8 mouse cellular contexts compared by ENCODE assay signal in the genomic region with DNA sequence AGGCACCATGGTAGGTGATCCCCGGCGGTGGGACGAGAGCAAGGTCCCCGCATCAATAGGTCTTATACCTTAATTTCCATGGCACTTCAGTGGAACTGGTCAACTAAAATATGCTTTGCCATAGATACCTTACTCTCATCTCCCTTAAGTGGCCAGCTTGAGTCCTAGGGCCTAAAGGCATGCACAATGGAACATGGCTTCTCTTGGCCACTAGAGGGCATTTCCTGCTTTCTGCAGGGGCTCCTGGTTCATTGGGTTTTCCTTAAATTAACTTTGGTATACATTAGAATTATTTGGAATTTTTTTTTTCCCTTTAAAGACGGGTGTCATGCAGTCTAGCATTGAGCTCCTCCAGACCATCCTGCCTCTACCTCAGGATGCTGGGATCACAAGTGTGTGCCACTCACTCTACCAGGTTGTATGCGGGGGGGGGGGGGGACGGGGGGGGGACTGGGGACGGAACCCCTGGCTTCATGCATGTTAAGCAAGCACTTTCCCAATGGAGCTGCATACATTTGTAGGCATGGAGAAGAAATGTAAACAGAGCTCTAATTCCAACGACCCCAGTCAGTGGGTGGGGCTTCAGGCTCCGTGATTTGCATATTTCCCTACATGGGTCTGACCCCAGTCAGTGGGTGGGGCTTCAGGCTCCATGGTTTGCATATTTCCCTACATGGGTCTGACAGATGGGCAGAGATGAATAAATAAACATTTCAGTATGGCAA.
DNase-seq lines count a peak whose midpoint lies in the region; ATAC-seq lines count a peak whose summit lies in the region.

No protein-coding gene starts in this region.

- peak; percentile 30 to 60 for DNase-seq in adrenal gland, adult (ENCODE audit: inconsistent age in 2 of 2, low spot score in 1 of 2)
- no peak for DNase-seq in adrenal gland, postnatal 25 days
- DNase-seq in midbrain, embryonic 11.5 days (ENCODE audit: low spot score, missing footprints): peak; percentile 82
- DNase-seq in embryonic facial prominence, embryonic 11.5 days (ENCODE audit: low spot score): peak; percentile 72
- peak; percentile 59 for DNase-seq in lung, postnatal 36 days
- DNase-seq in thymus, postnatal 14 days: peak; percentile 42

- H3K9me3 ChIP-seq in midbrain, embryonic 11.5 days (ENCODE audit: control insufficient read depth, low read length): no peaks in the 10 kb centered on the region
- no peaks in the 10 kb centered on the region; the same call in 1 of the 2 replicates for H3K9me3 ChIP-seq in midbrain, embryonic 16.5 days (replicated peaks; ENCODE audit: control insufficient read depth, low read length, poor library complexity, severe bottlenecking)
- no peaks in the 10 kb centered on the region for H3K9me3 ChIP-seq in embryonic facial prominence, embryonic 11.5 days (replicated peaks; ENCODE audit: control insufficient read depth, low read length)
- H3K9me3 ChIP-seq in kidney, embryonic 14.5 days (ENCODE audit: control insufficient read depth, low read length): no peaks in the 10 kb centered on the region

- H3K4me1 ChIP-seq in midbrain, embryonic 11.5 days (ENCODE audit: control insufficient read depth, insufficient read depth, low read length): peaks cover 4% of the 10 kb centered on the region; the same call in 1 of the 2 replicates
- no peaks in the 10 kb centered on the region for H3K4me1 ChIP-seq in midbrain, embryonic 16.5 days (ENCODE audit: control insufficient read depth, insufficient read depth, low read length)
- H3K4me1 ChIP-seq in embryonic facial prominence, embryonic 11.5 days (ENCODE audit: control insufficient read depth, insufficient read depth, low read length): no peaks in the 10 kb centered on the region
- H3K4me1 ChIP-seq in kidney, embryonic 14.5 days (ENCODE audit: control insufficient read depth, insufficient read depth, low read length): peaks cover 27% of the 10 kb centered on the region

- H3K27me3 ChIP-seq in midbrain, embryonic 11.5 days (ENCODE audit: control insufficient read depth, insufficient read depth, low read length): no peaks in the 10 kb centered on the region
- no peaks in the 10 kb centered on the region for H3K27me3 ChIP-seq in midbrain, embryonic 16.5 days (ENCODE audit: control insufficient read depth, insufficient read depth, low read depth, low read length)
- H3K27me3 ChIP-seq in embryonic facial prominence, embryonic 11.5 days (ENCODE audit: control insufficient read depth, insufficient read depth, low read length): no peaks in the 10 kb centered on the region
- H3K27me3 ChIP-seq in kidney, embryonic 14.5 days (ENCODE audit: control insufficient read depth, insufficient read depth, low read length): no peaks in the 10 kb centered on the region

- no peak overlapping the region for H3K27ac ChIP-seq in midbrain, embryonic 11.5 days (ENCODE audit: low read depth, low read length)
- H3K27ac ChIP-seq in midbrain, embryonic 16.5 days (ENCODE audit: low read length): no peak overlapping the region
- no peak overlapping the region for H3K27ac ChIP-seq in embryonic facial prominence, embryonic 11.5 days (replicated peaks; ENCODE audit: low read depth, low read length)
- no peak overlapping the region for H3K27ac ChIP-seq in kidney, embryonic 14.5 days (ENCODE audit: low read depth, low read length)

- H3K36me3 ChIP-seq in midbrain, embryonic 11.5 days (ENCODE audit: control insufficient read depth, insufficient read depth, low read length): no peaks in the 10 kb centered on the region
- no peaks in the 10 kb centered on the region for H3K36me3 ChIP-seq in midbrain, embryonic 16.5 days (ENCODE audit: control insufficient read depth, insufficient read depth, low read length)
- H3K36me3 ChIP-seq in embryonic facial prominence, embryonic 11.5 days (replicated peaks; ENCODE audit: control insufficient read depth, insufficient read depth, low read depth, low read length): no peaks in the 10 kb centered on the region
- no peaks in the 10 kb centered on the region for H3K36me3 ChIP-seq in kidney, embryonic 14.5 days (ENCODE audit: control insufficient read depth, insufficient read depth, low read length)

- no peak overlapping the region for H3K9ac ChIP-seq in midbrain, embryonic 11.5 days (ENCODE audit: low read length)
- H3K9ac ChIP-seq in midbrain, embryonic 16.5 days (ENCODE audit: low read depth, low read length): no peak overlapping the region
- no peak overlapping the region for H3K9ac ChIP-seq in embryonic facial prominence, embryonic 11.5 days (replicated peaks; ENCODE audit: low read length)
- no peak overlapping the region for H3K9ac ChIP-seq in kidney, embryonic 14.5 days (ENCODE audit: low read depth, low read length)

- no peak overlapping the region for H3K4me2 ChIP-seq in midbrain, embryonic 11.5 days
- H3K4me2 ChIP-seq in midbrain, embryonic 16.5 days (ENCODE audit: low read length): no peak overlapping the region
- H3K4me2 ChIP-seq in embryonic facial prominence, embryonic 11.5 days (ENCODE audit: low read depth, low read length): no peak overlapping the region
- no peak overlapping the region for H3K4me2 ChIP-seq in kidney, embryonic 14.5 days (replicated peaks; ENCODE audit: low read depth, low read length)

- no peak overlapping the region for H3K4me3 ChIP-seq in midbrain, embryonic 11.5 days (ENCODE audit: low read depth, low read length)
- H3K4me3 ChIP-seq in midbrain, embryonic 16.5 days (ENCODE audit: low read depth, low read length): no peak overlapping the region
- H3K4me3 ChIP-seq in embryonic facial prominence, embryonic 11.5 days (ENCODE audit: low read depth, low read length): no peak overlapping the region
- H3K4me3 ChIP-seq in kidney, embryonic 14.5 days (ENCODE audit: low read length): no peak overlapping the region

- 67% methylated on average over 10 of the region's 10 CpGs for WGBS in midbrain, embryonic 11.5 days
- WGBS in midbrain, embryonic 16.5 days: 66% methylated on average over 9 of the region's 10 CpGs
- WGBS in embryonic facial prominence, embryonic 11.5 days: 62% methylated on average over 10 of the region's 10 CpGs
- WGBS in kidney, embryonic 14.5 days: 60% methylated on average over 10 of the region's 10 CpGs

- ATAC-seq in midbrain, embryonic 11.5 days (ENCODE audit: low FRiP score): peak; percentile 82
- ATAC-seq in midbrain, embryonic 16.5 days: no peak
- 0 out of 2 replicates have a peak, but pooled peaks have one; percentile 9 for ATAC-seq in embryonic facial prominence, embryonic 11.5 days (replicated peaks; ENCODE audit: insufficient number of reproducible peaks, low FRiP score, low TSS enrichment, low read depth)
- peak; percentile 51 for ATAC-seq in kidney, embryonic 14.5 days (ENCODE audit: low FRiP score, low TSS enrichment)
